Mouse (Mus musculus) stomach, adult 2 months (tissue): ENCODE measurements around the gene Hoxd13. TPM values are rescaled to one million over a fixed set of nuclear protein-coding genes. Genes with fewer than 3 reads are reported as not detected.

Experiments
- polyA plus RNA-seq: library from polyadenylated mRNA; depleted of rRNA; stranded (reverse); fragments of >200 nt; gene quantifications from 2 replicates; pipeline ENCODE4 v1.2.3, GENCODE M21; 2012; rRNA removed

Hoxd13 gene
- not detected in 2 replicates for polyA plus RNA-seq

GRCm38 (mm10) chr2:74667842-74668357, at the start of gene Hoxd13:
Hoxd13 (plus strand) TSS chr2:74668310.

DNA sequence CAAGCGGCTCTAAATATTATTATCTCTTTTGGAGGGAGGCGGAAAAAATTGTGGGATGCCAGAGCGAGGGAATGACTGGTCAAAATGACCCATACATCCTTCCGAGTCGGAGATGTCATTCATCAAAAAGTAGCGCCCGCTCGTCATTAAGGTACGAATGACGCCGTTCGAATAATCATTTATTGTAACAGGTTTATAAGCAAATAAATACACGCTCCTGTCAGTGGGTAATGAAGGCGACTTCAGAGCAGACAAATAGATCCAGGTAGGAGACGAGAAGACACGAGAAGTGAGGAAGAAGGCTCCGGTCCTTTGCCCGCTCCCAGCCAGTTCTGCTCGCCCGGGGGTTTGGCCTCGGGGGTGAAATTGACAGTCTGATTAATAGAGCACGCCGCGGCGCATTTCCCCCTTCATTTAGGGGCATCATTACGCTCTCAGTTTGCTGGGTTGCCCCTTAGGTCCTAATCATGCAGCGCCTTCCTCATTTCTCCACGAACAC, 8.6 kb upstream of the Hoxd13 start, which contains the start of gene Evx2:
Gene Evx2, minus strand, starts transcription at position 51 of the 499 bp plus-strand sequence.

DNA sequence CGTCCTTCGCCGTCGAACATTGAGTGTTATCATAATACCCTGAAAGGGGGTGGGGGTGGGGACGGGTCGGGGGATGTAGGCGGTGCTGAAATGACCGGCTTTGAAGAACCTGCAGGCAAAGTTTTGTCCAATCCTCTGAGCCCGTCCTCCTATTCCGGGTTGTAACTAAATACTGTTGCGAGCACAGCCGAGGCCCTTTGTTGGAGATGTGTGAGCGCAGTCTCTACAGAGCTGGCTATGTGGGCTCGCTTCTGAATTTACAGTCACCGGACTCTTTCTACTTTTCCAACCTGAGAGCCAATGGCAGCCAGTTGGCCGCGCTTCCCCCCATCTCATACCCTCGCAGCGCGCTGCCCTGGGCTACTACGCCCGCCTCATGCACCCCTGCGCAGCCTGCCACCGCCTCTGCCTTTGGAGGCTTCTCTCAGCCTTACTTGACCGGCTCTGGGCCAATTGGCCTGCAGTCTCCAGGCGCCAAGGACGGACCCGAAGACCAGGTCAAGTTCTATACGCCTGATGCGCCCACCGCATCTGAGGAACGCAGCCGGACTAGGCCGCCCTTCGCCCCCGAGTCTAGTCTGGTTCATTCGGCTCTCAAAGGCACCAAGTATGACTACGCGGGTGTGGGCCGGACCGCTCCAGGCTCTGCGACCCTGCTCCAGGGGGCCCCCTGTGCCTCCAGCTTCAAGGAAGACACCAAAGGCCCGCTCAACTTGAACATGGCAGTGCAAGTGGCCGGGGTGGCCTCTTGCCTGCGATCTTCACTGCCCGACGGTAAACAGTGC, 7.0 kb downstream of the Hoxd13 start, which contains the start of gene Hoxd12:
Gene Hoxd12, plus strand, starts transcription at position 133 of the 785 bp plus-strand sequence.

DNA sequence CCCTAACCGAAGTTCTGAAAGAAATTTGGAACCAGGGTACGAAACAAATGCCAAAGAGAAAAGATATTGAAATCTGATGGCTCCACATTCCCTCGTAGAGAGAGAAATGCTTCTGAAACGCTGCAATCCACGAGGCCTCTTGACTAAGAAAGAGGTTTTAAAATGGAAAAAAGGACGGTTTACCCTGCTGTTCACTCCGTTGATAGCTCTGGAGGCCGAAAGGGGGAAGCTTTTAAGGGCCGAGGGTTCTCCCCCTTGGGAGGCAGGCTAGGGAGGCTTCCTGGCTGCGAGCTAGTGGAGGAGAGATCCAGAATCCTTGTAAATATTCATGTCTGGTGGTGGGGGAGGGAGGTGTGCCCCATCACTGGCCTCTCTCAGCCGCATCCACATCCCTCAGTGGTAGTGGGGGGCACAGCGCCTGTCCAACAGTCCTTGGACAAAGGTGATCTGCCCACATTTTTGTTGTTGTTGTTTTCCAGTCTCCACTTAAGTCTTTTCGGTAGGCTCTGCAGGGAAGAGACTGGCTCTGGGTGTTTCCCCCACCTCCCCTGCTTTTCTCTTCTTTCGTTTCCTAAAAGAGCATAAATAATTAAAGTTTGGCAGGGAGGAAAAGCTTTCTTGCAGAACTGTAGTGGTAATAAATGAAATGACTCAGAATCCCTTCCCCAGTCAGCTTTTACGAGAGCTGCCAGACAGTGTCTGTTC, 10.9 kb downstream of the Hoxd13 start, which contains the start of gene Hoxd11:
Gene Hoxd11, plus strand, starts transcription at position 667 of the 705 bp plus-strand sequence.

GRCm38 (mm10) chr2:74691022-74691951, 23.2 kb downstream of the Hoxd13 start, which contains the start of gene Hoxd10:
Hoxd10 (plus strand) TSS chr2:74691924.

GRCm38 (mm10) chr2:74697567-74698121, 29.5 kb downstream of the Hoxd13 start, which contains the start of gene Hoxd9:
Hoxd9 (plus strand) TSS chr2:74697727.

GRCm38 (mm10) chr2:74704393-74704998, 36.4 kb downstream of the Hoxd13 start, which contains the start of gene Hoxd8:
Hoxd8 (plus strand) TSS chr2:74704615.

GRCm38 (mm10) chr2:74711721-74712621, 43.9 kb downstream of the Hoxd13 start, which contains the start of the genes Hoxd3 and Hoxd4:
Hoxd3 (plus strand) TSS chr2:74711927.
Hoxd4 (plus strand) TSS chr2:74711929.

Other genes starting within 250 kb of the Hoxd13 start
- 1.2 and 2.8 TPM in 2 replicates for gene Lnpk, start 88.9 kb upstream of the Hoxd13 start, polyA plus RNA-seq
- not detected in 2 replicates for gene Evx2, start 8.8 kb upstream of the Hoxd13 start, polyA plus RNA-seq
- gene Hoxd12, start 6.7 kb downstream of the Hoxd13 start, polyA plus RNA-seq = not detected in 2 replicates
- gene Hoxd11, start 11.2 kb downstream of the Hoxd13 start, polyA plus RNA-seq = not detected in 2 replicates
- not detected in 2 replicates for gene Hoxd10, start 23.6 kb downstream of the Hoxd13 start, polyA plus RNA-seq
- 0.48 and 0.73 TPM in 2 replicates for gene Hoxd9, start 29.4 kb downstream of the Hoxd13 start, polyA plus RNA-seq
- gene Hoxd8, start 36.3 kb downstream of the Hoxd13 start, polyA plus RNA-seq = 1.1 and 1.8 TPM in 2 replicates
- 0.61 and 0.75 TPM in 2 replicates for gene Hoxd3, start 43.6 kb downstream of the Hoxd13 start, polyA plus RNA-seq
- 2.4 and 3.5 TPM in 2 replicates for gene Hoxd4, start 43.6 kb downstream of the Hoxd13 start, polyA plus RNA-seq
- 0.24 and 0.62 TPM in 2 replicates for gene Gm28230, start 58.4 kb downstream of the Hoxd13 start, polyA plus RNA-seq
- not detected in 2 replicates for gene Hoxd1, start 94.7 kb downstream of the Hoxd13 start, polyA plus RNA-seq
- gene Mtx2, start 157.5 kb downstream of the Hoxd13 start, polyA plus RNA-seq = 27.2 and 76.7 TPM in 2 replicates